ENCODE assay signal across 23 mouse cellular contexts in the genomic region with DNA sequence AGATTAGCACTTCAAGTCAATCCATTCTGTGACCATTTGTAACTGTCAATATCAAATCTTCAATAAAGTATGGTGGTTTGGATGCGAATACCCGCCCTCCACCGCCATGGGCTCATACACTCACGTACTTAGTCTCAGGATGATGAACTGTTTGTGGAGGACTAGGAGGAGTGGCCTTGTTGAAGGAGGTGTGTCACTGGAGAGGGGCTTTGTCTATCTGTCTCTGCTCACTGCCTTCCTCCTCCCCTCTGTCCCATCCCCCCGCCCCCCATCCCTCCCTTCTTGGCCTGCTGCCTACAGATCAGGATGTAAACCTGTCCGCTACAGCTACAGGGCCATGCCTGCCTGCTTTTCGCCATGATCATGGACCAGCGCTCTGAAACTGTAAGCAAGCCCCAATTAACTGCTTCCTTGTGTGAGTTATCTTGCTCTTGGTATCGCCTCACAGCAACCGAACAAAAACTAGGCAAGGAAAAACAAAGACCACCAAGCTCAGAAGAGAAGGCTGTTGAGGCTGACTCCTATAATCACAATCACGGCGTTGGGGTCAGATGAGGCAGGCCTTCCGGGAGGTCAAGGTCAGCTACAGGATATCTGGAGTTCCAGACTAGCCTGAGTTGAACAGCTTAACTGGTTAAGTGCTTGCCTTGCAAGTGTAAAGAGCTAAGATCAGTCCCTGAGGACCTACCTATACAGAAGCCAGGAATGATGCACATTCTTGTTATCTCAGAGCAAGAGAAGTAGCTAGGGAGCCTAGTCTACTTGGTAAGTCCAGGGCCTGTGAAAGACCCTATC. TPM values are rescaled to one million over a fixed set of nuclear protein-coding genes. Genes with fewer than 3 reads are reported as not detected.
DNase-seq lines count a peak whose midpoint lies in the region; ATAC-seq and TF ChIP-seq lines count a peak whose summit lies in the region.
"Had no signal": no experiment of that assay in that cellular context is flagged by ENCODE, and none has a peak within 500 bp of the region (broad histone marks: within the 10 kb centered on the region; RNA-seq: fewer than 3 reads in every experiment).

No protein-coding gene starts in this region.

- peak overlapping the region; percentile 32; the same call in 1 of the 2 replicates for H3K4me3 ChIP-seq in E14TG2a.4 (replicated peaks; ENCODE audit: low read length)
- no peak overlapping the region for H3K4me3 ChIP-seq in ES-Bruce4 (ENCODE audit: low read depth, low read length)
- H3K4me3 ChIP-seq in intestine, postnatal 0 days (ENCODE audit: low read depth, low read length), result no peak overlapping the region
- H3K4me3 ChIP-seq: embryonic facial prominence, embryonic 13.5 days; embryonic facial prominence, embryonic 15.5 days; erythroblast, embryonic 14.5 days; forebrain, embryonic 10.5 days; forebrain, embryonic 12.5 days had no signal

- H3K36me3 ChIP-seq in E14TG2a.4 (ENCODE audit: insufficient read depth, low read length), result peaks cover 30% of the 10 kb centered on the region
- H3K36me3 ChIP-seq in ES-Bruce4 (ENCODE audit: control insufficient read depth, insufficient read depth, low read length, poor library complexity, severe bottlenecking), result no peaks in the 10 kb centered on the region
- H3K36me3 ChIP-seq in intestine, postnatal 0 days (ENCODE audit: control insufficient read depth, insufficient read depth), result no peaks in the 10 kb centered on the region; the same call in 1 of the 2 replicates
- H3K36me3 ChIP-seq: embryonic facial prominence, embryonic 13.5 days; embryonic facial prominence, embryonic 15.5 days; forebrain, embryonic 10.5 days; forebrain, embryonic 12.5 days had no signal

- H3K4me2 ChIP-seq in intestine, postnatal 0 days (replicated peaks; ENCODE audit: low read depth), result no peak overlapping the region
- H3K4me2 ChIP-seq: embryonic facial prominence, embryonic 13.5 days; embryonic facial prominence, embryonic 15.5 days; forebrain, embryonic 12.5 days had no signal

- no peak overlapping the region for H3K9ac ChIP-seq in ES-Bruce4 (ENCODE audit: low read depth, poor library complexity, severe bottlenecking)
- H3K9ac ChIP-seq in intestine, postnatal 0 days (ENCODE audit: low read depth, low read length), result no peak overlapping the region
- H3K9ac ChIP-seq: embryonic facial prominence, embryonic 13.5 days; embryonic facial prominence, embryonic 15.5 days; forebrain, embryonic 12.5 days had no signal

- no peak for ATAC-seq in intestine, postnatal 0 days
- ATAC-seq: activated CD4-positive, CD25-positive, alpha-beta regulatory T cell, adult 4 months; forebrain, embryonic 14.5 days; Patski had no signal

- H3K27me3 ChIP-seq in E14TG2a.4 (ENCODE audit: insufficient read depth, low read length) (no peaks in the 10 kb centered on the region), ES-Bruce4 (ENCODE audit: control insufficient read depth, insufficient read depth, low read length, poor library complexity, severe bottlenecking) (no peaks in the 10 kb centered on the region)
- no peaks in the 10 kb centered on the region for H3K27me3 ChIP-seq in intestine, postnatal 0 days (replicated peaks; ENCODE audit: control insufficient read depth, insufficient read depth, low read length)
- H3K27me3 ChIP-seq: embryonic facial prominence, embryonic 13.5 days; embryonic facial prominence, embryonic 15.5 days; forebrain, embryonic 12.5 days; Patski had no signal

- 0 out of 2 replicates have a peak overlapping the region, but pooled peaks have one; percentile 1 for H3K27ac ChIP-seq in ES-Bruce4 (ENCODE audit: insufficient read depth, low read length)
- H3K27ac ChIP-seq in intestine, postnatal 0 days (ENCODE audit: low read depth, low read length), result no peak overlapping the region
- H3K27ac ChIP-seq: embryonic facial prominence, embryonic 13.5 days; embryonic facial prominence, embryonic 15.5 days; forebrain, embryonic 10.5 days; forebrain, embryonic 12.5 days had no signal

- H3K9me3 ChIP-seq in E14TG2a.4 (ENCODE audit: low read length), result no peaks in the 10 kb centered on the region
- no peaks in the 10 kb centered on the region for H3K9me3 ChIP-seq in ES-Bruce4 (replicated peaks; ENCODE audit: control insufficient read depth, insufficient read depth, low read length, poor library complexity, severe bottlenecking)
- no peaks in the 10 kb centered on the region for H3K9me3 ChIP-seq in intestine, postnatal 0 days (ENCODE audit: control insufficient read depth)
- H3K9me3 ChIP-seq: embryonic facial prominence, embryonic 13.5 days; embryonic facial prominence, embryonic 15.5 days; forebrain, embryonic 10.5 days; forebrain, embryonic 12.5 days; G1E had no signal

- WGBS in intestine, postnatal 0 days, result 83% methylated on average over 13 of the region's 13 CpGs

- peak; percentile 93 for DNase-seq in R1 (ENCODE audit: low read depth, low spot score)
- no peak for DNase-seq in layer of hippocampus, adult 9-11 months
- no peak for DNase-seq in embryo, embryonic 9.5 days (ENCODE audit: extremely low spot score)
- DNase-seq: adrenal gland, adult 8-10 months; adrenal gland, postnatal 14 days; adrenal gland, postnatal 36 days; cerebellum, adult 11-12 months; cerebellum, adult 2 months; cerebellum, adult 9-10 months; cerebellum, postnatal 10 days; cerebellum, postnatal 25 days had no signal

- TF ChIP-seq EP300 in ES-Bruce4 (IDR thresholded peaks at IDR 0.05; ENCODE audit: insufficient read depth, low read depth, low read length), result no peak

- TF ChIP-seq CTCF in E14TG2a.4 (conservative IDR thresholded peaks at IDR 0.05; ENCODE audit: low read length), result no peak
- TF ChIP-seq CTCF in ES-Bruce4 (IDR thresholded peaks at IDR 0.05; ENCODE audit: low read depth, low read length), result no peak
- TF ChIP-seq CTCF in intestine, postnatal 0 days (IDR thresholded peaks at IDR 0.05; ENCODE audit: low read depth), result no peak

- TF ChIP-seq POLR2A in ES-Bruce4 (IDR thresholded peaks at IDR 0.05; ENCODE audit: insufficient read depth, low read length), result no peak

- peaks cover 53% of the 10 kb centered on the region for H3K4me1 ChIP-seq in E14TG2a.4 (replicated peaks; ENCODE audit: low read depth, low read length)
- no peaks in the 10 kb centered on the region for H3K4me1 ChIP-seq in ES-Bruce4 (ENCODE audit: control insufficient read depth, insufficient read depth, low read length)
- H3K4me1 ChIP-seq in intestine, postnatal 0 days (replicated peaks; ENCODE audit: control insufficient read depth, insufficient read depth, low read length), result no peaks in the 10 kb centered on the region
- H3K4me1 ChIP-seq: embryonic facial prominence, embryonic 13.5 days; forebrain, embryonic 10.5 days; forebrain, embryonic 12.5 days had no signal

RNA-seq across cellular contexts. Expression of a gene that starts 7.1 kb away (rescaled TPM):
- polyA plus RNA-seq in ES-Bruce4 (2011; ENCODE audit: insufficient read depth, insufficient read length, low read depth, missing spikeins), result 40.2 and 44.0 TPM in 2 replicates
- 11.3 and 12.2 TPM in 2 replicates for polyA plus RNA-seq in intestine, postnatal 0 days (2015; fragmentation: Nextera tagmentation; extraction: Ambion mirVana)

RNA-seq across cellular contexts. Expression of a gene that starts 35.3 kb away (rescaled TPM):
- polyA plus RNA-seq in ES-Bruce4 (2011; ENCODE audit: insufficient read depth, insufficient read length, low read depth, missing spikeins), result 23.1 and 26.5 TPM in 2 replicates
- 19.1 and 21.8 TPM in 2 replicates for polyA plus RNA-seq in intestine, postnatal 0 days (2015; fragmentation: Nextera tagmentation; extraction: Ambion mirVana)

RNA-seq across cellular contexts. Expression of a gene that starts 35.4 kb away (rescaled TPM):
- 10.2 and 11.6 TPM in 2 replicates for polyA plus RNA-seq in ES-Bruce4 (2011; ENCODE audit: insufficient read depth, insufficient read length, low read depth, missing spikeins)
- 8.4 and 9.4 TPM in 2 replicates for polyA plus RNA-seq in intestine, postnatal 0 days (2015; fragmentation: Nextera tagmentation; extraction: Ambion mirVana)
